Mouse (Mus musculus) lung, adult 2 months (tissue): ENCODE results near the gene Islr.

Experiments
- CTCF ChIP-seq: fragments of 200-500 bp; IDR thresholded peaks from 2 replicates; pipeline ENCODE4 v1.5.1; 2011; ENCODE audit warnings: mild to moderate bottlenecking, low read length, control low read depth; ENCODE audit not compliant: insufficient read depth
- POLR2A ChIP-seq: fragments of 200-500 bp; IDR thresholded peaks from 2 replicates; pipeline ENCODE4 v1.6.1; 2011; ENCODE audit warnings: low read depth, mild to moderate bottlenecking, control low read depth, low read length, borderline replicate concordance; ENCODE audit errors: extremely low read depth

- TF ChIP-seq POLR2A (no peak), CTCF (no peak)
Observed at GRCm38 (mm10) chr9:58243696-58244095, 39.6 kb upstream of the Islr start.
